Mouse (Mus musculus): ENCODE data around the gene Ubtd2.
"Not testable (repeated sequence)": the region's sequence is repeated elsewhere in the genome, so short reads cannot be mapped to it uniquely, and the experiment has no call there.

Ubtd2 gene

DNA sequence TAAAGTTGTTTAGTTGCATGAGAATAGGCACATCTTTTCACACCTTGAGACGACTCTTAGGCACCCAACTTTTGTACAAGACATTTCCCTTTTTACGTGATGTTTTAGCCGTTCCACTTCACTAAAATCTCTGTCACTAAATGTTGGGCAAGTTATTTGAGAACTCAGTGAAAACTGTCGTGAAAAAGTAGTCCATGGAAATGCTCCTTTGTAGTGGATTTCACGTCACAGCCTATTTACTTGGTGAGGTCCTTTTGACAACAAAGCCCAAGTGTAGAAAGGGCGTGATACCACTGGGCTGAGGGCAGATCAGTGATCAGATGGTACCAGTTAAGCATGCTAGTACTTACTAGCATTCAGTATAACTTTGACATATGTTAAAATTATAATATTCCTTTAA lies 1.2 kb downstream of the Ubtd2 start:
- in situ Hi-C loops (cut with MboI, MseI), result no loop called here

DNA sequence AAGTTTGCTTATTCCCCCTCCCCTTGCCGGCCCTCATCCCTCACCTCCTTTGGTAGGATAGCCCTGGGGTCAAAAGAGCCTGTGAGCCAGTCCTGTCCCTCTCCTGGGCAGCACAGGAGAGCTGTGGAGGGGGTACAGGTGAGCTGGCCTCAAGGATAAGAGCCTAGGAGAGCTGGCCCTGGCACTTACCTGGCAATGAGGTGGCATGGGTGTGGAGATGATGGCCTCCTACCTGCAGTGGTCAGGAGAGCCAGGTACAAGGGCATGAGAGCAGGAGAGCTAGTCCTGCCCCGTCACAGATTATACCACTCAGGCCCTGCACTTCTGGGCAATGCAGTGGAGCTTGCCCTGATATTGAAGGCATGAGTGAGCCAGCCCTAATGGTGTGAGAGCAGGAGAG lies 9.1 kb downstream of the Ubtd2 start:
- in situ Hi-C loops (cut with MboI, MseI), result no loop called here

DNA sequence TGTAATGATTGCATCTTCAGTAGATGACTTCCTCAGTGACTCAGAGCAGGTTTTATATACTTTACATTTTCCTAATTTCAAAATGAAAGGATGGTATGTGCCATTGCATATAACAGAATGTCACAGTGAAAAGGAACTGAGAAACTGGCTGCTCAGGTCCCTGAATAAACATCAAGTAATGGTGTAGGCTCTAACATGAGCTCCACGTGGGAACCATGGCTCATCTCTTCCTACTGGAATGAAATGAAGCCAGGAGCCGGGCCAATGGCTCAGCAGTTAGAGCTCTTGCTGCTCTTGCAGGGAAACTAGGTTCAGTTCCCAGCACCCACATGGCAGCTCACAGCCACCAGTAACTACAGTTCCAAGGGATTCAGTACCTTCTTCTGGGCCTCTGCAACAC lies 16.8 kb downstream of the Ubtd2 start:
- in situ Hi-C loops (cut with MboI, MseI), result loop anchor here (10.0 kb wide), 1 partner anchor 367 kb away; no protein-coding TSS in a partner anchor

DNA sequence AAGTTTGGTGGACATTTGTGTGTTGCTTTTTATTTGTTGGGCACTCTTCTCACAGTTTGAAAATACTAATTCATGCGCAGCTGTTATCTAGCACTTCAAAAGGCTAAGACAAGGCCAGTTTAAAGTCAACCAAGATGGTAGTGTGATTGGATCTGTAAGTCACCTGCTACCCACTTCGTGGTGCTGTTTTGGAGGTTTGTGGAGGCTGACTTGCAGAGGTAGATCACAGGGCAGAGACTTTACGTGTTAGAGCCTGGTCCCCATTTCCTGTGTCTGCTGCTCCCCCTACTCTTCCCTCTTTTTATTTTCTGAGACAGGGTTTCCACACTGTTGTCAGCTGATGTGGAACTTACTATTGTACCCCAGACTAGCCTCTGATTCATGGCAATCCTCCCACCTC lies 19.6 kb downstream of the Ubtd2 start:
- in situ Hi-C loops (cut with MboI, MseI), result loop anchor here (10.0 kb wide), 1 partner anchor 370 kb away; no protein-coding TSS in a partner anchor

DNA sequence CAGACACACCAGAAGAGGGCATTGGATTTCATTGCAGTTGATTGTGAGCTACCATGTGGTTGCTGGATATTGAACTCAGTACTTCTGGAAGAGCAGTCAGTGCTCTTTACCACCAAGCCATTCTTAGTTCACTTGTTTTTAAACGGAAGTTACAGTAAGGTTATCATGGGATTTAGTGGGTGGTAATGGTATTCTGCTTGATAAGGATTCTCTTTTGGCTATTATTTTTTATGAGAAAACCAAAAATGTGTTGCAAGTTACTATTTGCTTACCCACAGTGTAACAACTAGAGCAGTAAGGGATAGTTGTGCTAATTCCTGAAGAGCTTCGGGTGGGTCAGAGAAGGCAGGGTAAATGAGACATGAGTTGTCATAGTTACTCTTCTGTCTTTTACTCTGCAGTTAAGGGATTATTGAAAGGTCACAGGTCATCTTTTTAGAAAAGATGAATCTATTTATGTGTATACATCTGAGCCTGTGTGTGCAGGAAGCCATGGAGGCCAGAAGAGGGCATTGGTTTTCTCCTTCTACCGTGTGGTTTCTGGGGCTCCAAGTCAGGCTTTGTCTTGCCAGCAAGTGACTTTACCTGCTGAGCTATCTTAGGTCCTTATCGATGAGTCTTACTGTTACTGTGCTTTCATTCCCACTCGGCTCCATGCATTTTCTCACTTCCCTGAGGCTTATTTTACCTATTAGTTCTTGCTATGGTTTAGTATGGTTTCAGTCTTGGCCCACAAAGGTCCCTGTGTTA lies 20.5 kb downstream of the Ubtd2 start:
- in situ Hi-C loops (cut with MboI, MseI), result loop anchor here (10.0 kb wide), 1 partner anchor 371 kb away; no protein-coding TSS in a partner anchor

DNA sequence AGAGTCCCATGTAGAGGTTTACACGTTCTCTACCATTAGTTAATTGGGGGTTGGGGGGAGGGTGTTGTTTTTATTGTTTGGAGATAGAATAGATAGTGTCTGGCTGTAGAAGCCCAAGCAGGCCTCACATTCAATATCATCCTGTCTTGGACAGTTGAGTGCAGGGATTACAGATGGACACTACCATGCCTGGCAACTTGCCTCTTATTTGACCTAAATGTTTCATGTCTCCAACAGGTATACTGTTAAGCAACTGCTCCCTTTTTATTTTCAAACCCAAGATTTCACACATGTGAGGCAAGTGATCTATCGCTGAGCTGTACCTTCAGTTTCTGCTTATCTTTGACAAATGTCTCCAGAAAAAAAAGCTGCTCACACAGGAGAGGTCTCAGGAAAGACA lies 26.4 kb downstream of the Ubtd2 start:
- in situ Hi-C loops (cut with MboI, MseI), result no loop called here

DNA sequence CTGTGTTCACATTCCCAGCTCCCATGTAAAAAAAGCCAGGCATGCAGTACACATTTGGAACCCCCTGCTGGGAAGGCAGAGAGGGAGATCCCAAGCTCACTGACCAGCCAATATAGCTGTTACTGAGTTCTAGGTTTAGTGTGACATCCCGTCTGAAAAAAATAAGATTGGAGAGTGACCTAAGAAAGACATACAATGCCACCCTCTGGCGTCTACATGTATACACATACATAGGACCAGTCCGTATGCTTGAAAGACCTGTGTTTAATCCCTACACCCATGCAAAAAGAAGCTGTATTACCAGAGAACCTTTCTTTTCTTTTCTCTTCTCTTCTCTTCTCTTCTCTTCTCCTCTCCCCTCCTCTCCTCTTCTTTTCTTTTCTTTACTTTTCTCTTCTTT lies 30.1 kb downstream of the Ubtd2 start:
- in situ Hi-C loops (cut with MboI, MseI), result no loop called here

DNA sequence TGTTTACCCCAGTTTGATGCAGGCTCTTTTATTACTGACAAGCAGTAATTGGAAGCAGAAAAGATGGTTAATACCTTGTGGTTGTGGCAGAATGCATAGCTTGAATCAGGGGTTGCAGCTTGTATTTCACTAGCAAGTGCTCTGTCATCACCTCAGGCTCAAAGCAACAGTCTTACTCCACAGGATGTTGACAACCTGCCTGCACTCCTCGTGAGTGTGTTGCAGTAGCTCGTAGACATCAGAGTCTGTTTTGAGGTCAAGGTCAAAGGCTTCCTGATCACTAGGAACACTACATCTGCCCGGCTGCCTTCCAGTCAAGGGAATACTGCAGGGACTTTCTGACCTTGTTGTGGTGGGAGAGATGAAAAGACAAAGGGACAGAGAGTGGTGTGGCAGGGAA lies 31.5 kb downstream of the Ubtd2 start:
- in situ Hi-C loops (cut with MboI, MseI), result no loop called here

DNA sequence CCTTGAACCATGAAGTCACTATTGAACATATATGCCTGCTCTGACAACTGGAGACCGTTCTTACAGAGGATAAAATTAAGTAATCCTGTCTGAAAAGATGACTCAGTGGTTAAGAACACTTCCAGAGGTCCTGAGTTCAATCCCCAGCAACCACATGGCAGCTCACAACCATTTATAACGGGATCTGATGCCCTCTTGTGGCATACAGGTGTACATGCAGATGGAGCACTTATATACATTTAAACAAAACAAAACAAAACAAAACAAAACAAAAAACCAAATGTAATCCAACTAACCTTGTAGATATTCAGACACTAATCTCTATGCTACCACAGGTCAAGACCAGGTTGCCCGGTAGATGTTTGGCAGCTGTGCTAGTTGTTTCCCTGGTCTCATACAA lies 32.3 kb downstream of the Ubtd2 start:
- in situ Hi-C loops (cut with MboI, MseI), result no loop called here

DNA sequence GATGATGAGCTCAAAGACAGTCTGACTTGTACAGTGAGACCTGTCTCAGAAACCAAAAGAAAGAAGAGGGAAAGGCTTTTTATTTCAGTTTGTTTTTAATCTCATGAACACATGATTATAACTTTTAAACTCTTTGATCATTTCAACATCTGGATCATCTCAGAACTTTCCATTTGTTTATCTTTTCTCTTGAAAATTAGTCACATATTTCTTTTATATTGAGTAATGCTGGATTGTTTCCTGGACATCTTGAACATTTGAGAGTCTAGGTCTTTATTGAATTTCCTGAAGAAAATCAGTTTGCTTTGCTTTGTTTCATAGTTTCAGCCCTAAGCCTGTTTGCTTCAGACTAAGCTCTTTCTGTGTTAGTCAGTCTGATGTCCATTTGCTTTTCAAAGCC lies 33.2 kb downstream of the Ubtd2 start:
- in situ Hi-C loops (cut with MboI, MseI), result no loop called here

DNA sequence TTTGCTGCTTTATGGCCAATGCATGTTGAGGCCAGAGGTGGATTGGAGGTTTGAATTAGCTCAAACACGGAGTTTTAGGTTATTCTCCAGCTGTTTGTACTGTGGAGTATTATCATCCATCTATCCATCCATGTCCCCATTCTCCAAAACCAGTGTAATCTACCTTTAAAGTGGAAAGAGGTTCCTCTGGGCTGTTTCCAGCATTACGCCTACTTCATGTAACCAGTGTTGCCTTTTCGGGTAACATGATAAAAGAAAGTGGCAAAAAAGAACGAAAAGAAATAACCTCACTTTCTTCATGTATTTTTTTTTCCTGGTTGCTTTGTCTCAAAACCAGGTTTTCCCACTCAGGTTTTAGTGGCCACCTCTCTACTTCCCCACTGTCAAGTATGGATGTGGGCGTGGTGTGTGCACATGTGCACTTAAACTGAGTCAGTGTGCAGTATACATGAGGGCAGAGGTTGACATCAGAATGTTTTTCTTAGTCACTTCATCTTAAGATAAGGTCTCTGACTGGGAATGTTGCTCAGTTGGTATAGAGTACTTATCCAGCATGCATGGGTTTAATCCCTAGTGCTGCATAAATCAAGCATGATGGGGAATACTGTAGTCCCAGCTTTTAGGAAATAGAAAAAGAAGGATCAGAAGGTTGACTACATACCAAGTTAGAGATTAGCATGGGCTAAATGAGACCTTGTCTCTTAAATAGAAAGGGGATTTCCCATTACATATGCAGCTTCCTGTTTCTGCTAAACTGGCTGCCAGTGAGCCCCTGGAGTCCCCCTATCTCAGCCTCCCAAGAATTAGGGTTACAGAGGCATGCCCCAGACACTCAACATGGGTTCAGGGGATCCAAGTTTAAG lies 33.9 kb downstream of the Ubtd2 start:
- in situ Hi-C loops (cut with MboI, MseI), result no loop called here

DNA sequence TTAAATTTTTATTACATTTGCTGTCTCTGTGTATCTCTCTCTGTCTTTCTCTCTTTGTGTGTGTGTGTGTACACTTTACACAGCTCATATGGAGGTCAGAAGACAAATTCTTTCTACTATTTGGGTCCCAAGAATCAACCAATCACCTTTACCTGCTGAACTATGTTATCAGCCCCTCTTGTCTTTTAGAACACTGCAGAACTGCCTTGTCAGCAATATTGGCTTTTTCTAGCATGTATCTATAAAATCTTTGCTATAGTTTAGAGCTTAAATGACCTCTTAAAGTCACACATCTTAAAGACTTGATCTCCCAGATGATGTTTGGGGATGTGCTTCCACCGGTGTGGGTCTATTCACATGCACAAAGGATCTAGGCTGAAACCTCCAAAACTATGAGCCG lies 35.9 kb downstream of the Ubtd2 start:
- in situ Hi-C loops (cut with MboI, MseI), result no loop called here

DNA sequence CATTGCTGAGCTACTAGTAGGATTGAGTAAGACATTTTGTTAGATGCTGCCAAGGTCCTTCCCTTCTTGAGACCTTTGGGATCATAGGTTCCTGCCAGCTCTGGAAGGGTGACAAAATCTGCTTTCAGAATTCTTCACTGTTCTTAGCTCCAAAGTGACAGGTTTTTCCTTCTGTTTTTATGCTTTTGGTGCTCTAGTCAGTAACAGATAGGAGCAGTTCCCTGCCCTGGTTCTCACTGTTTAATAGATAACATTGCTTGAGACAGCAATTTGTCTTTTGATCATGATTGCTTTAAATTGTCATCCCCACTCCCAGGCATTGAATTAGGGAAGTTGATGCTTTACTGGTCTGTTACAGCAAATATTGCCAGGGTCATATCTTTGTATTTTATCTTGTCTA lies 38.1 kb downstream of the Ubtd2 start:
- in situ Hi-C loops (cut with MboI, MseI), result no loop called here

DNA sequence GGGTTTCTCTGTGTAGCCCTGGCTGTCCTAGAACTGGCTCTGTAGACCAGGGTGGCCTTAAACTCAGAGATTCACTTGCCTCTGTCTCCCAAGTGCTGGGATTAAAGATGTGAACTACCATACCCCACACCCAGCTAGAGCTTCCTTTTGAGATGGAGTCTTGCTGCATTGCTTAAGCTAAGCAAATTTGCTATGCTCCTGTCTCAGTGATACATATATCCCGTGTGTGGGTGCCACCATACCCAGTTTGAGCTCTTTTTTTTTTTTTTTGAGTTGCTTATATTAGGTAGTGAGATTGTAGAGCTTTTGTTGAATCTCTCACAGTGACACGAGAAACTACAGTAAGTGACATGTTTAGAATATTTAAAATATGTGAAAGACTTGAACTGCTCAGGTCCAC lies 40.1 kb downstream of the Ubtd2 start:
- in situ Hi-C loops (cut with MboI, MseI), result no loop called here

DNA sequence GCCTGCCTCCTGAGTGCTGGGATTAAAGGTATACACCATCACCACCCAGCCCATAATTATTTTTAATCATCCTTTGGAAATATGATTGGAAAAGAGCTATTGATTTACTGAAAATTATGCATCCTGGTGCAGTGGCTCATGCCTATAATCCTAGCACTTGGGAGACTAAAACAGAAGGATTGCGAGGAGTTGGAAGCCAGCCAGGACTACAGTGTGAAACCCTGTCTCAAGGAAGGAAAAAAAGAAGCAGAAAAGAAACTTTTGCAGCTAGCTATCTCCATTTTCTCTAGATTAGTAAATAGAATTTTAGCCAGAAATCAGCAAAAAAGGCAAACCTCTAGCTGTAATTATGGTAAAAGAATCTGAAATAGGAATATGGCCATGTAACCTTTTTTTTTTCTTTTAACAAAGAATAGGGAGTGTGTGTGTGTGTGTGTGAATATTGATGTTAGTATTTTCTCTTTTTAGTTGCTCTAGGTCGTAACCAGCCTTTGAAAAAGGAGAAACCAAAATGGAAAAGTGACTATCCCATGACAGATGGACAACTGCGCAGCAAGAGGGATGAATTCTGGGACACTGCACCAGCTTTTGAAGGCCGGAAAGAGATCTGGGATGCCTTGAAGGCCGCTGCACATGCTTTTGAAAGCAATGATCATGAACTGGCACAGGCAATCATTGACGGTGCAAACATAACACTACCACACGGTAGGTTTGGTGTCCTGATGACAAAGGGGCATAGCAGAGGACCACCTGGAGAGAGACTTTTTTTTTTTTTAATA lies 43.8 kb downstream of the Ubtd2 start:
- in situ Hi-C loops (cut with MboI, MseI), result no loop called here

DNA sequence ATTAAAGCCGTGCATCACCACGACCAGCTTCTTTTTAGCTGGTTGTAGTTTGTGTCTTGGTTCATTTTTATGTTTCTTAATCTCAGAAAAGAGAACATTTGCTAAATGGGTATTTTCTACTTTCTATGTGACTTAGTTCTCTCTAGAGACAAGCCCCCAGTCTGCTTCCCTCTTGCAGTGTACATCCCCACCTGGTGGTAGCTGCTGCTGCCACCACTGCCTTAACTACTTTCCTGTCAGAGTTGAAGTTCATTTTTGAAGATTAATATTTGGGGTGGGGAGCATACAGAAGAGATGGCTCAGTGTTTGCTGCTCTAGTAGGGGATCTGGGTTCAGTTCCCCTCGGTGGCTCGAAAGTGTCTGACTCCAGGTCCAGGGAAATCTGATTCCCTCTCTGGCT lies 44.8 kb downstream of the Ubtd2 start:
- in situ Hi-C loops (cut with MboI, MseI), result no loop called here

DNA sequence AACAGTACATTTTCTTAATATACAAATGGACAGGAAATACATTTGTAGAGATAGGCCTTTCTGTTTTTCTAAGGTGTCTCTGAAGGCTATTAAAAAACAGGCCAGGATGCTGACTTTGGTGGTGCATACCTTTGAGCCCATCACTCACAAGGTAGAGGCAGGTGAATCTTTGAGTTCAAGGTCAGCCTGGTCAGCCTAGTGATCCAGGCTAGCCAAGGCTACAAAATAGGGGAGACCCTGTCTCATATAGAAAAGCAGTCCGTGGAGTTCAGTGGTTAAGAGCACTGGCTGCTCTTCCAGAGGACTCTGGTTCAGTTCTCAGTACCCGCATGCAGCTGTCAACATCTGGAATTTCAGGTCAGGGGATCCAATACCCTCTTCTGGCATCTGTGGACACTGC lies 48.5 kb downstream of the Ubtd2 start:
- in situ Hi-C loops (cut with MboI, MseI), result no loop called here

DNA sequence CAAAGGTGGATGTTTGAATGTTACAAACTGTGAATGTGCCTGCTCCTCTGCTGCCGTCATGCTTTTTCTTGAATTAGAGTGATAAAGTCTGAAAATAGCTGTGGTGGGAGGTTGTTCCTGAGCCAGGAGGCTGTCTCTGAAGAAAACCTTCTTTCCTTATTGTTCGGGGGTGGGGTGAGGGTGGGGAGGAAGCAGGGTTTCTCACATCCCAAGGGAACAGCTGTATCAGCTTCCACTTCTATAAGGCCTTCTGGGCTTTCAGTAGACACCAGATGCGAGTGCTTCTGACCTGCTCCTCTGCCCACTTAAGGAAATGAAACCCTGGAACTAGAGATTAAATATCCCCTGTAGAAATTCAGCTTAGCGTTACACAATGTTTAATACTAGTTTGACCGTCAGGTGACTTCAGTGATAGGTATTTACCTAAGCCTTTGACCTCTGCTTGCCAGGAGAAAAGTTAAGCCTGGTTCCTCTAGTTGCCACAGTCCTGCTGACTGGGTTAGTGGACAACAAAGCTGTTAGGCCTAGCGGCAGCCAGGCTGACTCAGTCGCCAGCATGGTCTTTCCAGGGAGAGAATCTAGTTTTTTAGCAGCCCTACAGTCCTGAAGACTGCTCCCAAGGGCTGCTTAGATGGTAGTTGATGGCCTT lies 50.0 kb downstream of the Ubtd2 start:
- in situ Hi-C loops (cut with MboI, MseI), result no loop called here

DNA sequence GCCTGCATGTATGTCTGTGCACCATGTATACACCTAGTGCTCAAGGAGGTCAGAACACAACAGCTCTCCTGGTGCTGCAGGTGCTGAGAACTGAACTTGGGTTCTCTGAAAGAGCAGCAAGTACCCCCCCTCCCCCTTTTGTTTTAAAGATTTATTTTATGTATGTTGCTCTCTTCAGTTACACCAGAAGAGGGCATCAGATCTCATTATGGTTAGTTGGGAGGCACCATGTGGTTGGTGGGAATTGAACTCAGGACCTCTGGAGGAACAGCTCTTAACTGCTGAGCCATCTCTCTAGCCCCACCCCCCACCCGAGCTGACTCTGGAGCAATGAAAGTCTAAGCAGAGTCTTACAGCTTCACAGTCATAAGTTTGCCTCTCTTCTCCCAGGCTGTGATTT lies 55.8 kb downstream of the Ubtd2 start:
- in situ Hi-C loops (cut with MboI, MseI), result no loop called here

DNA sequence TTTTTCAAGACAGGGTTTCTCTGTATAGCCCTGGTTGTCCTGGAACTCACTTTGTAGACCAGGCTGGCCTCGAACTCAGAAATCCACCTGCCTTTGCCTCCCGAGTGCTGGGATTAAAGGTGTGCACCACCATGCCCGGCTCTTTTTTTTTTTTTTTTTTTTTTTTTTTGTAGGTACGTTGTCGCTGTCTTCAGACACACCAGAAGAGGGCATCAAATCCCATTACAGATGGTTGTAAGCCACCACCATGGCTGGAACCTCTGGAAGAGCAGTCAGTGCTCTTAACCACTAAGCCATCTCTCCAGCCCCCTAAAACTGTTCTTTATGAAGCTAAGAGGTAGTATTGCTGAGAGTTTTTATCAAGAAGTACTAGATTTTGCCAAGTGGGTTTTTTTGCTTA lies 59.7 kb downstream of the Ubtd2 start:
- in situ Hi-C loops (cut with MboI, MseI), result not testable (repeated sequence)

DNA sequence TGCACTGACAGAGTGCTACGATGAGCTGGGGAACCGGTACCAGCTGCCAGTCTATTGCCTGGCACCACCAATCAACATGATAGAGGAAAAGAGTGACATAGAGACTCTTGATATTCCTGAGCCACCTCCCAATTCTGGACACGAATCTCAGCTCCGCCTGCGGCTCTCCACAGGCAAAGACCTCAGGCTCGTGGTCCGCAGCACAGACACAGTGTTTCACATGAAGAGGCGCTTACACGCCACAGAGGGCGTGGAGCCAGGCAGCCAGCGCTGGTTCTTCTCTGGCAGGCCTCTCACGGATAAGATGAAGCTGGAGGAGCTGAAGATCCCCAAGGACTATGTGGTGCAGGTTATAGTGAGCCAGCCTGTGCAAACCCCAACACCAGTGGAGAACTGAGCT lies 60.9 kb downstream of the Ubtd2 start:
- in situ Hi-C loops (cut with MboI, MseI), result no loop called here

All from regulatory T cell (primary cell).